Mouse (Mus musculus) c-Kit-positive CD71-positive TER-119-negative erythroid progenitor cells, embryonic 14.5 days (primary cell): ENCODE measurements at regions not wholly inside any gene's neighbourhood (a gene's known extent, or its start where the extent isn't known, plus 50 kb on each side); places are given as distances from the start of the nearest gene placed in this dataset.

Source experiments
- DNase-seq: peaks from one replicate; pipeline ENCODE4 v3.0.0-alpha.2; 2013; ENCODE audit warnings: low read depth

DNA sequence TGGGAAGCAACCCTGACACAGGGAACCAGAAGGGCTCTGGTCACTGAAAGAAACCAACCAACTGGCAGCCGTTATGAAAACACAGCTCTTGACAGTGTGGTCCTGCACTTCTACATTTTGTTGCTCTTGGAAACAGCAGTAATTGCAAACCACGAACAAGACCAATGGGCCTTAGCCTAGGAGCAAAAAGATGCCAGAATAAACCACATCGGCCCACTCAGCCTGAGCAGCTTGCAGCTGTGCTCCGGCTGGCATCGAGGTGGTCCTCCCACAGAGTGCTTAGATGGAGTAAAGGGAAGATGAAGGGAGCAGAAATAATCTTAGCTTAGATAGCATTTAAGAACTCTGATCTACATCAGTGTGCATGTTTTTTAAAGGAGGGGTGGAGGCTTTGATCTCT, 138.0 kb downstream of the Usp46 start:
- DNase-seq: no peak

DNA sequence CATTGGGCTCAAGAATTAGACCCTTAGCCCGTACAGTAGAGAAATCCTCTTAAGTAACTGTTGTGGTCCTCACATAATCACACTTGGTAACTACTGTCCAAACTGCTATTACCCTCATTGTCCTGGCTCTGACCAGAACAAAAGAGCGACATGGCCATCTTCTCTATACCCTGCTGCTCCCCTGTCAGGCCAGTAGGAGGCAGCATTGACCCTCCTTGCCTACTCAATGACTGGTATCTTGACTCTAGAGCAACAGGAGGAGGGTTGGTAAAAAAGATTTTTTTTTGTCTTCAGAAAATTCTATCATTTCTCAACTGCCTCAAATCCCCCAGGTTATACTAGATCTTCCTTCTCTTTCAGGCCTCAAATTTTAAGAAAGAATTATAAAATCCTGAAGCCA, 130.4 kb downstream of the Usp46 start:
- DNase-seq: peak; percentile 7

DNA sequence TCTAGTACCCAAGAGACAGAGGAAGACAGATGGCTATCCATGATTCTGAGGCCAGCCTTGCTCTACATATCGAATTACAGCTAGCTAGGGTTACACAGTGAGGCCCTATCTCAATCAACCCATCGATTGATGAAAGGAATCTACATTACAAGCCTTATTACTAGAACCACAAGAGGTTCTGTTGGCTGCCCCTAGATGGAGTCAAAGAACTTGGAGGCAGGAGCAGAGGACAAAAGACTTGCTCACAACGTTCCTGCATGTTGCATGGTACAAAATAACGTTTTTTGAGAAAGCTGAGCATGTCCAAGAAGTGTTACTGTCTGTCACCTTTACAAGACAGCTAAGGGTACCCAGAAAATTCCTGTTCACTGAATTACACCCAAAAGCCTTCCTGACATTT, 129.8 kb downstream of the Usp46 start:
- DNase-seq: no peak

DNA sequence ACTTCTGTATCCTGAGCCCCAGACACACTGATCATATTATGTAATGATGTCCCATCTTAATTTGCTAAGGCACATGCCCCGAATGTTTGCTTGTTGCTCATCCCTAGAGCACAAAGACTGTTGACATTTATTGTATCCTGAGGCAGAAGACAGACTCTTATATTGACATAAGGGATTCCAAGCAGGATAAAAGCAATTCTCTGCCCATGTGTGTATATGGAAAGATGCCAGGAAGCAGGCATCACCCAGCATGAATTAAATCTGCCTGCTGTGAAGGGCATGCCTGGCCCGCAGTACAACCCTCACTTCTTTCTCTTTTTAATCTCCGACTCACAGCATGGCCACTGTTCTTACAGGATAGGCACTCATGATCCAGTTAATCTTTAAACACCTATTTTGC, 125.3 kb downstream of the Usp46 start:
- no peak for DNase-seq

DNA sequence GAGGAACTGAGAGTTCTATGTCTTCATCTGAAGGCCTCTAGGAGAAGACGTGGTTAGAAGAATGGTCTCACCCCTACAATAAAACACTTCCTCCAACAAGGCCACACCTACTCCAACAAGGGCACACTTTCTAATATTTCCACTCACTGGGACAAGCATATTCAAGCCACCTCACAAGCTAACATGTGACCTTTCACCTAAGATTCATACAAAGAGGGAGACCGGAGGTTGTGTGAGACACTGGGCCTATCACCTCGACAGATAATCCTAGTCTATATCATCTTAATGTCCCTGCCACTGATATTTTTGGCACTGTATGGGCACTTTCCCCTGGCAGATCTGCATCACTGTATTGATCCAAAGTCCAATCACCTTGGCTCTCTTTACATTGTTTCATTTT, 122.6 kb downstream of the Usp46 start:
- DNase-seq: no peak

DNA sequence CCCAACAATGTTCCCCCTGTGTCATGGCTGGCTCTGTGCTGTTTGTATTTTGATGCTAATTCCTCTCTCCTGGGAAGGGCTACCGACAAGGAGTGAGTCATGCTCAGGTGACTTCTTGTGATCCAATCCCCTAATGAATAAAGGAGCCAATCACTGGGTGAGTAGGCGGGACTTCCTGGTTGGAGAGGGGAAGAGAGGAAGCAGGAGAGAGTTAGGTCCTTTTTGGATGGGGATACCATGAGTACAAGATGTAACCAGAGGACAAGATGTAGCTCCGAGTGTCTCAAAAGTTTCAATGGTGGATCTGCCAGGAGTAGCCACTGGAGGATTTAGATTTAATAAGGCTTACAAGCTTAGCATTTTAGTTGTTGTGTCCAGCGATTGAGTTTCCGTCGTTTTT, 122.1 kb downstream of the Usp46 start:
- no peak for DNase-seq

DNA sequence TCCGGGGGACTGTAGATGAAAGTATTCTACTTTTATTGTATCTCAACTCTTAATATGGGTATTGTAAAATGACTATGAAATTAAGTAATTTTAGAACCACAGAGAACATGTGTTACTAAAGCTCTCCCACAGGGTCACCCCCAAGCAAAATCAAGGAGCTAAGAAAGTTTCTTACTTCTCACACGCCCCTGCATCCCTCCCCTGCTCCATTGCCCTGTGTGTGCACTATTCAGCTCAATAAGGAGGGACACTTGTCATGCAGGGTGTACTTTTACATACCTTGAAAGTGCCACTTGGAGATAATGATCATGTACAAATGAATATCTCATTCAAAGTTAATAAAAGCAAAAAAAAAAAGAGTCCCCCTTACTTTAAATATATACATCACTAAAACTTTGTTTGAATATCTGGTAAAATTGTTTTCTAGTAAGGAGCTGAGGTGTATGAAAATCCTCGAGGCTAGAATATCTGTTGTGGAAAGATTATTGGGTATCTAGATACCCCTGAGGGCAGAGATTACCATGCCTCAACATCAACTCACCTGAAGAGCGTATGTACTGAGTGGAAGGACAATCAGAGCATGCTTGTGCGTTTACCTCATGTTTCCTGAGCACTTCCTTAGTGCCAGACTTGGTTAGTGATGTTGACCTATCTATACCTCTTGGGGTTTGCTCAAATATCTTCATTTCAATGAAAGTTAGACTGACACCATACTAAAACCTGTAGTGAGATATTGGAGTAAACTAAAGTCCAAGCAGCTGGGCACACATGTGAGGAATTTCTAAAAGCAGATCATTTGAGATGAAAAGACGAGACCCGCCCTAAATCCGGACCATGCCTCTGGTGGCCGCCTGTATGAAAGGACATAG, 120.0 kb downstream of the Usp46 start:
- DNase-seq: no peak
